Mouse (Mus musculus): ENCODE data around the gene Ap1ar. TPM values are rescaled to one million over a fixed set of nuclear protein-coding genes. Genes with fewer than 3 reads are reported as not detected.
A peak's percentile ranks its signal among the peaks of the same experiment; 100 is the strongest.

Ap1ar gene
- polyA plus RNA-seq, 1 experiment, result 14.8 TPM

DNA sequence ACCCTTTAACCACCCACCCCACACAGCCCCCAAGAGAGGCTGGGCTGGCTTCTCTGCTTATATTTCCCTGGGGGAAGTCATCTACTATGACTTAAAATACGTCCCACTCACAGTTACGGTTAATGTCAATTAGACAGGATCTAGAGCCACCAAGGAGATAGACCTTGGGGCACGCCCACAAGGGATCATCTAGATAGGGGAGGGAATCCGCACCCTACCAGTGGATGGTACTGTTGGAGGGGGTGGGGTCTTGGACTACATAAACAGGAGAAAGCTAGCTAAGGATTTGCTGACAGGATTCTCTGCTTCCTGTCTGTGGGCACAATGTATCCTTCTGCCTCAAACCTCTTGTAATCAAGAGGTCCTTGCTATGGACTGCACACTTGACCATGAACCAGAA, 32.9 kb downstream of the Ap1ar start:
- H3K27me3 ChIP-seq (ENCODE audit: control insufficient read depth, insufficient read depth, low read length), result no peaks in the 10 kb centered on the region
- 74% methylated on average over 4 of the region's 4 CpGs for WGBS
- no peak overlapping the region for H3K27ac ChIP-seq (ENCODE audit: insufficient read depth, low read length)
- DNase-seq (ENCODE audit: low read depth in 1 of 2, low spot score in 2 of 2), result no peak
- no peaks in the 10 kb centered on the region for H3K4me1 ChIP-seq (ENCODE audit: control insufficient read depth, insufficient read depth, insufficient read length)
- TF ChIP-seq POLR2A (IDR thresholded peaks at IDR 0.05; ENCODE audit: low read depth, low read length), result no peak
- no peak for TF ChIP-seq CTCF (IDR thresholded peaks at IDR 0.05; ENCODE audit: extremely low read depth, insufficient read depth, insufficient read length, insufficient replicate concordance)
- peaks cover 21% of the 10 kb centered on the region for H3K36me3 ChIP-seq (ENCODE audit: control insufficient read depth, insufficient read depth, low read length)
- H3K4me3 ChIP-seq (ENCODE audit: extremely low read depth, insufficient read depth, insufficient read length), result no peak overlapping the region

DNA sequence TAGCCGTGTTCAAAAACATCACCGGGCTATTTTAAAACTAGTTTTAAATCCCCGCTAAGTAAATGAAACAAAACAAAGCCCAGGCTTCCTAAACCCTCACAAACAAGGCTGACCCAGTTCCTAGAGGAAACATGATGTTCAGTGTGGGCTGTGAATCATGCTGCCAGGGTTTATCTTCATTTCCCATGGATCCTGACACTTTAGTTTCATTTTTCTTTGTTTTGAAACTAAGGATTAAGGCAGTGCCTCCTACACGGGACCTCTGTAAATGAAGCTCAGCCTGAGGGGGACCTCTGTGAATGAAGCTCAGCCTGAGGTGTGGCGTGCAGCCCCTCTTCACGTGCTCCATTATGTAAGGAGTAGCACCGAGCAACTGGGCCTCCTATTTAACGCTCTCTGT, 34.5 kb downstream of the Ap1ar start:
- Histone ChIP-seq H3K27ac (ENCODE audit: insufficient read depth, low read length) (no peak overlapping the region), H3K4me3 (ENCODE audit: extremely low read depth, insufficient read depth, insufficient read length) (no peak overlapping the region), H3K36me3 (ENCODE audit: control insufficient read depth, insufficient read depth, low read length) (peaks cover 7% of the 10 kb centered on the region), H3K27me3 (ENCODE audit: control insufficient read depth, insufficient read depth, low read length) (no peaks in the 10 kb centered on the region), H3K4me1 (ENCODE audit: control insufficient read depth, insufficient read depth, insufficient read length) (no peaks in the 10 kb centered on the region)
- WGBS, result 60% methylated on average over 8 of the region's 8 CpGs
- DNase-seq (ENCODE audit: low read depth in 1 of 2, low spot score in 2 of 2), result no peak
- TF ChIP-seq CTCF (IDR thresholded peaks at IDR 0.05; ENCODE audit: extremely low read depth, insufficient read depth, insufficient read length, insufficient replicate concordance), result no peak
- no peak for TF ChIP-seq POLR2A (IDR thresholded peaks at IDR 0.05; ENCODE audit: low read depth, low read length)

DNA sequence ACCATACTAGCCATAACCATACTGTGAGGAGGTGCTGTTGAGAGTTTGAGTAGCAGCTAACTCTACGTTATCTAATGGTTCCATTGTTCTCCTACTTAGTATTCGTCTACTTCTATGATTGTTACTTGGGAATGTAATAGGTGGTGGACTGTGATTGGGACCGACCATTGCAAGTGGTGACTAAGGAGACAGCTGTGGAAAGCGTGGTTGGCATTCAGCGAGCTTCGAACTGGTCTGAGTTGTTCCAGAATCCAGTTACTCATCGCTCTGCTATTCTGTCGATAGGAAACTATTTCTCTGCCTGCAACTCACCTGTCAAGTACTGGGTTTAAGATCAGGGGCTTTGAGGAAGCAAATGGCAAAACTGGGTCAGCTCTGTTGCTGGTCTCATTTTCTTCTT, 36.2 kb downstream of the Ap1ar start:
- Histone ChIP-seq H3K4me3 (ENCODE audit: extremely low read depth, insufficient read depth, insufficient read length) (no peak overlapping the region), H3K27me3 (ENCODE audit: control insufficient read depth, insufficient read depth, low read length) (no peaks in the 10 kb centered on the region), H3K36me3 (ENCODE audit: control insufficient read depth, insufficient read depth, low read length) (peaks cover 10% of the 10 kb centered on the region), H3K4me1 (ENCODE audit: control insufficient read depth, insufficient read depth, insufficient read length) (no peaks in the 10 kb centered on the region), H3K27ac (ENCODE audit: insufficient read depth, low read length) (no peak overlapping the region)
- DNase-seq (ENCODE audit: low read depth in 1 of 2, low spot score in 2 of 2), result no peak
- 96% methylated on average over 8 of the region's 8 CpGs for WGBS
- TF ChIP-seq CTCF (IDR thresholded peaks at IDR 0.05; ENCODE audit: extremely low read depth, insufficient read depth, insufficient read length, insufficient replicate concordance) (no peak), POLR2A (IDR thresholded peaks at IDR 0.05; ENCODE audit: low read depth, low read length) (no peak)

DNA sequence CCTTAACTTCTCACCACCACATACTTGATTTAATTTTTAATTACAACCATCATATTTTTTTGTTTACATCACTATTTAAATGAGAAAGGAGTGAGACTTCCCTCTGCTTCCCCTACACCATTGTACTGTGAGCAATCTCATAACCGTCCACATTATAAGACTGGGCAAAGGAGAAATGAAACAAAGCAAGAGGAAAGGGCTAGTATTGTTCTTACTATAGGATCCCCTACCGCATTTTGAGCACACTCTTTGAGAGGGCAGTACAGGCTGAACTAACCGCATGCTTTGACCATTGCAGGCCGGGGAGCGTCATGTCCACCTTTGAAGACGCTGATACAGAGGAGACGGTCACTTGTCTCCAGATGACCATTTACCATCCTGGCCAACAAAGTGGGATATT, 41.1 kb downstream of the Ap1ar start:
- TF ChIP-seq CTCF (IDR thresholded peaks at IDR 0.05; ENCODE audit: extremely low read depth, insufficient read depth, insufficient read length, insufficient replicate concordance), result no peak
- TF ChIP-seq POLR2A (IDR thresholded peaks at IDR 0.05; ENCODE audit: low read depth, low read length), result no peak
- no peaks in the 10 kb centered on the region for H3K27me3 ChIP-seq (ENCODE audit: control insufficient read depth, insufficient read depth, low read length)
- H3K27ac ChIP-seq (ENCODE audit: insufficient read depth, low read length), result no peak overlapping the region
- WGBS, result 76% methylated on average over 7 of the region's 7 CpGs
- H3K4me3 ChIP-seq (ENCODE audit: extremely low read depth, insufficient read depth, insufficient read length), result no peak overlapping the region
- H3K4me1 ChIP-seq (ENCODE audit: control insufficient read depth, insufficient read depth, insufficient read length), result no peaks in the 10 kb centered on the region
- no peak for DNase-seq (ENCODE audit: low read depth in 1 of 2, low spot score in 2 of 2)
- peaks cover 7% of the 10 kb centered on the region for H3K36me3 ChIP-seq (ENCODE audit: control insufficient read depth, insufficient read depth, low read length)

DNA sequence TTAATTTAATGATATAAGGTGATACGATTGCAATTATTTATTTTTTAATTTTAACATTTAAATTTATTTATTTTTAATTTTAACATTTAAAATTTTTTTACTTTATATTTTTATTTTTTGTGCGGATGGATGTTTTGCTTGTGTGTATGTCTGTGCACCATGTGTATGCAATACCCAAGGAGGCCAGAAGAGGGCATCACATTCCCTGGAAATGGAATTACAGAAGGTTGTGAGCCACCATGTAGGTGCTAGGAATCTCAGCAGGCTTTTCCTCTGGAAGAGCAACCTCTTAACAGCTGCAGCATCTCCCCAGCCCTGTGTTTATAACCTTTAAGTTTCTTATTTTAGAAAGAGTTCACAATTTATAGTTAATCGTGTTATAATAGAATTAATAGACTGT, 41.6 kb downstream of the Ap1ar start:
- Histone ChIP-seq H3K4me1 (ENCODE audit: control insufficient read depth, insufficient read depth, insufficient read length) (no peaks in the 10 kb centered on the region), H3K27me3 (ENCODE audit: control insufficient read depth, insufficient read depth, low read length) (no peaks in the 10 kb centered on the region), H3K36me3 (ENCODE audit: control insufficient read depth, insufficient read depth, low read length) (peaks cover 7% of the 10 kb centered on the region), H3K27ac (ENCODE audit: insufficient read depth, low read length) (no peak overlapping the region), H3K4me3 (ENCODE audit: extremely low read depth, insufficient read depth, insufficient read length) (no peak overlapping the region)
- TF ChIP-seq CTCF (IDR thresholded peaks at IDR 0.05; ENCODE audit: extremely low read depth, insufficient read depth, insufficient read length, insufficient replicate concordance) (no peak), POLR2A (IDR thresholded peaks at IDR 0.05; ENCODE audit: low read depth, low read length) (no peak)
- 94% methylated on average over 3 of the region's 3 CpGs for WGBS
- no peak for DNase-seq (ENCODE audit: low read depth in 1 of 2, low spot score in 2 of 2)

DNA sequence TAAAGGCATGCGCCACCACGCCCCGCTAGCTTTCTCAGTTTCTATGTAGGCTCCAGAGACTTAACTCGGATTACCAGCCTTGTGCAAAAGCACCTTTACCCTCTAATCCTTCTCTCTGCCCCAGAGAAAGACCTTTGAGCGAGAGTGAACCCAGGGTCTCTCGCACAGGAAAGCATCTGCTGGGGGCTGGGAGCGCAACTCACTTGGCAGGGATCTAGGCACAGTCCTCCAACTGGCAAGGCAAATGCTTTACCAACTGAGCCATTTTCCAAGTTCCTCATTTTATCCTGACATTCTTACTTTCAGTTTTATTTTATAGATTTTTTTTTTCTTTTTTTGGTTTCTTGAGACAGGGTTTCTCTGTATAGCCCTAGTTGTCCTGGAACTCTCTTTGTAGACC, 44.3 kb downstream of the Ap1ar start:
- DNase-seq (ENCODE audit: low read depth in 1 of 2, low spot score in 2 of 2), result no peak
- Histone ChIP-seq H3K4me1 (ENCODE audit: control insufficient read depth, insufficient read depth, insufficient read length) (no peaks in the 10 kb centered on the region; the same call in 1 of the 2 replicates), H3K36me3 (ENCODE audit: control insufficient read depth, insufficient read depth, low read length) (peaks cover 7% of the 10 kb centered on the region), H3K27me3 (ENCODE audit: control insufficient read depth, insufficient read depth, low read length) (no peaks in the 10 kb centered on the region), H3K4me3 (ENCODE audit: extremely low read depth, insufficient read depth, insufficient read length) (peak overlapping the region; percentile 33; the same call in 1 of the 2 replicates), H3K27ac (ENCODE audit: insufficient read depth, low read length) (peak overlapping the region; percentile 77)
- WGBS, result 53% methylated on average over 7 of the region's 7 CpGs
- no peak for TF ChIP-seq CTCF (IDR thresholded peaks at IDR 0.05; ENCODE audit: extremely low read depth, insufficient read depth, insufficient read length, insufficient replicate concordance)

DNA sequence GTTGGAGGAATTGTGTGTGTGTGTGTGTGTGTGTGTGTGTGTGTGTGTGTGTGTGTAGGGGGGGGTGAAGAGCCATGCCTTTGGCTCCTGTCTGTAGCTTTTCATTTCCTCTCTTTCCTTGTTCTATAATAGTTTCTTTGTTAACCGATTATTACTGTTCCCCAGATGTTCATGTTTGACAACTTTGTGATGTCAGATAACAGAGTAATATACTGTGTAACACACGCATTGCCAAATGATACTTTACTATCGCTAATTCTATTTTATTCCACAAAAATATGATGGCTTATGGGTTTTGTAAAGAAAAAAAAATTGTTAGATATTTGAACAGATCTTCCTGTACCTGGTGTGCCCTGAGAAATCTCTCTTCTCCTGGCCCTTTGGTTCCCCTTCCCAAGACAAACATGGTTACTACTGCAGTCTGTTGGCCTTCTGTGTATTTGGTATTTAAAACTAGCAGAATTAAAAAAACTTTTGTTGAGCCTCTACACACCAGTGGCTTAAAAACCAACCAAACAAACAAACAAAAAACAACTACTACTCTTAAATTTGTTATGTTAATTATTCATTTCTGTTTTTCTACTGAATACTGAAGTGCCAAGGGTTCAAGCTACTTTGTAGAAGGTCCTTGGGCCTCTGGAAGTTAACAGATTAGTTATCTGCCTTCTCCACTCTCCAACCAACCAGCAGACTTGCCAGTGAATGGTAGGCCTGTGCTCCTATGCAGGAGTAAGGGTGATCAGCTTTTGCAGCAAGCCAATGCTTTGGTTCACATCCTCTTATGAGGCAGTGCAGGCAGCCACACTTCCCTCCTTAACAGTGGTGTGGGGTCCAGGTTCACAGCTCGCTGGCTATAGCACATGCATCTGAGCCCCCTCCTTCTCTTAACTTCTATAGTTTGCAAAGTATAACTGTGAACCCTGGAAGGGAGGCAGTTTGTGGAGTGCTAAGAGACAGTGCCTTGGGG, 45.4 kb downstream of the Ap1ar start:
- H3K27me3 ChIP-seq (ENCODE audit: control insufficient read depth, insufficient read depth, low read length), result no peaks in the 10 kb centered on the region
- WGBS, result 19% methylated on average over 4 of the region's 4 CpGs
- no peaks in the 10 kb centered on the region; the same call in 1 of the 2 replicates for H3K4me1 ChIP-seq (ENCODE audit: control insufficient read depth, insufficient read depth, insufficient read length)
- peak in 1 of 2 experiments; percentile 13 for DNase-seq (ENCODE audit: low read depth in 1 of 2, low spot score in 2 of 2)
- peak overlapping the region; percentile 86 for H3K27ac ChIP-seq (ENCODE audit: insufficient read depth, low read length)
- peaks cover 4% of the 10 kb centered on the region for H3K36me3 ChIP-seq (ENCODE audit: control insufficient read depth, insufficient read depth, low read length)
- TF ChIP-seq POLR2A (IDR thresholded peaks at IDR 0.05; ENCODE audit: low read depth, low read length) (no peak), CTCF (IDR thresholded peaks at IDR 0.05; ENCODE audit: extremely low read depth, insufficient read depth, insufficient read length, insufficient replicate concordance) (no peak)
- H3K4me3 ChIP-seq (ENCODE audit: extremely low read depth, insufficient read depth, insufficient read length), result peak overlapping the region; percentile 66

Data from spleen, adult 2 months (tissue).